Mouse (Mus musculus) stomach, embryonic 16.5 days (tissue): ENCODE measurements at regions not wholly inside any gene's neighbourhood (a gene's known extent, or its start where the extent isn't known, plus 50 kb on each side); places are given as distances from the start of the nearest gene placed in this dataset.

Experiments used
- ATAC-seq: fragments of 200-750 bp; cut with Nextera tagmentation; 2 replicates; pipeline ENCODE4 v1.8.0; 2017; ENCODE audit warnings: moderate number of reproducible peaks, moderate TSS enrichment; ENCODE audit not compliant: insufficient read depth, low FRiP score
- H3K27ac ChIP-seq: fragments of 300-500 bp; sonication (generic); 2 replicates; pipeline ENCODE4 v1.5.1; 2014; ENCODE audit warnings: low read length
- H3K27me3 ChIP-seq: fragments of 300-500 bp; sonication (generic); 2 replicates; pipeline ENCODE4 v1.6.1; 2014; ENCODE audit warnings: low read length, control low read depth, mixed read lengths; ENCODE audit not compliant: control insufficient read depth, insufficient read depth
- H3K36me3 ChIP-seq: fragments of 300-500 bp; sonication (generic); 2 replicates; pipeline ENCODE4 v1.6.1; 2014; ENCODE audit warnings: low read length; ENCODE audit not compliant: control insufficient read depth, insufficient read depth
- H3K4me1 ChIP-seq: fragments of 300-500 bp; sonication (generic); 2 replicates; pipeline ENCODE4 v1.6.1; 2014; ENCODE audit warnings: low read length, control low read depth, mixed read lengths; ENCODE audit not compliant: control insufficient read depth, insufficient read depth
- H3K4me2 ChIP-seq: fragments of 300-500 bp; sonication (generic); 2 replicates; pipeline ENCODE4 v1.6.1; 2014; ENCODE audit warnings: low read depth, low read length, mixed read lengths
- H3K4me3 ChIP-seq: fragments of 300-500 bp; sonication (generic); replicated peaks from 2 replicates; pipeline ENCODE4 v1.5.1; 2014; ENCODE audit warnings: mild to moderate bottlenecking, low read length
- H3K9ac ChIP-seq: fragments of 300-500 bp; sonication (generic); 2 replicates; pipeline ENCODE4 v1.6.1; 2014; ENCODE audit warnings: low read length
- H3K9me3 ChIP-seq: fragments of 300-500 bp; sonication (generic); replicated peaks from 2 replicates; pipeline ENCODE4 v1.6.1; 2016; ENCODE audit warnings: low read length, control low read depth; ENCODE audit not compliant: control insufficient read depth
- WGBS: fragments of 180-500 bp; shearing (Covaris S2); extraction: QIAGEN DNeasy Blood & Tissue Kit; methylation state at CpG from one replicate; pipeline ENCODE4 v1.1.7; 2014; 5-methylcytosine and 5-hydroxymethylcytosine counted together

- no peaks in the 10 kb centered on the region for H3K36me3 ChIP-seq
- H3K27ac ChIP-seq = no peak overlapping the region
- no peak overlapping the region for H3K9ac ChIP-seq
- no peak for ATAC-seq
- no peak overlapping the region for H3K4me3 ChIP-seq
- 56% methylated on average over 3 of the region's 3 CpGs for WGBS
- no peak overlapping the region for H3K4me2 ChIP-seq
- H3K27me3 ChIP-seq = no peaks in the 10 kb centered on the region
- H3K4me1 ChIP-seq = no peaks in the 10 kb centered on the region
- no peaks in the 10 kb centered on the region for H3K9me3 ChIP-seq
Observed at GRCm38 (mm10) chr11:7912036-7912435, 698.3 kb upstream of the Igfbp3 start.

GRCm38 (mm10) chr11:7900266-7900665 is 686.5 kb upstream of the Igfbp3 start:
- Histone ChIP-seq H3K4me1 (no peaks in the 10 kb centered on the region; the same call in 1 of the 2 replicates), H3K27me3 (no peaks in the 10 kb centered on the region), H3K36me3 (no peaks in the 10 kb centered on the region), H3K27ac (no peak overlapping the region), H3K9me3 (no peaks in the 10 kb centered on the region), H3K4me2 (no peak overlapping the region), H3K9ac (no peak overlapping the region), H3K4me3 (no peak overlapping the region)
- no peak for ATAC-seq

GRCm38 (mm10) chr11:7898204-7898603 is 684.5 kb upstream of the Igfbp3 start:
- whole genome bisulfite sequencing = 56% methylated on average over 5 of the region's 5 CpGs
- H3K4me2 ChIP-seq = no peak overlapping the region
- no peaks in the 10 kb centered on the region for H3K36me3 ChIP-seq
- H3K4me3 ChIP-seq = no peak overlapping the region
- no peaks in the 10 kb centered on the region for H3K27me3 ChIP-seq
- ATAC-seq = no peak
- no peak overlapping the region for H3K27ac ChIP-seq
- H3K4me1 ChIP-seq = no peaks in the 10 kb centered on the region; the same call in 1 of the 2 replicates
- no peak overlapping the region for H3K9ac ChIP-seq
- H3K9me3 ChIP-seq = no peaks in the 10 kb centered on the region

- no peak overlapping the region for H3K4me3 ChIP-seq
- ATAC-seq = no peak
- no peak overlapping the region for H3K27ac ChIP-seq
- H3K9ac ChIP-seq = no peak overlapping the region
- no peak overlapping the region for H3K4me2 ChIP-seq
- no peaks in the 10 kb centered on the region for H3K36me3 ChIP-seq
- no peaks in the 10 kb centered on the region for H3K4me1 ChIP-seq
- WGBS = 66% methylated on average over 2 of the region's 2 CpGs
- 0 out of 2 replicates have a peak, but pooled peaks cover 2% of the 10 kb centered on the region for H3K9me3 ChIP-seq
- H3K27me3 ChIP-seq = no peaks in the 10 kb centered on the region
Observed at GRCm38 (mm10) chr11:7880506-7880905, 666.8 kb upstream of the Igfbp3 start.

- no peak for ATAC-seq
Observed at GRCm38 (mm10) chr11:7864116-7864515, 650.4 kb upstream of the Igfbp3 start.

GRCm38 (mm10) chr11:7863711-7864110 is 650.0 kb upstream of the Igfbp3 start:
- Histone ChIP-seq H3K4me3 (no peak overlapping the region), H3K27ac (no peak overlapping the region), H3K4me1 (no peaks in the 10 kb centered on the region), H3K9me3 (no peaks in the 10 kb centered on the region), H3K36me3 (no peaks in the 10 kb centered on the region), H3K9ac (no peak overlapping the region), H3K4me2 (no peak overlapping the region), H3K27me3 (no peaks in the 10 kb centered on the region)
- 54% methylated on average over 5 of the region's 5 CpGs for WGBS
- ATAC-seq = no peak

More at GRCm38 (mm10) chr11:7864116-7864515, 650.4 kb upstream of the Igfbp3 start:
- WGBS = 50% methylated on average over 3 of the region's 3 CpGs
- no peaks in the 10 kb centered on the region for H3K9me3 ChIP-seq
- no peak overlapping the region for H3K27ac ChIP-seq
- no peaks in the 10 kb centered on the region for H3K27me3 ChIP-seq
- H3K36me3 ChIP-seq = no peaks in the 10 kb centered on the region
- no peak overlapping the region for H3K4me3 ChIP-seq
- no peaks in the 10 kb centered on the region for H3K4me1 ChIP-seq
- no peak overlapping the region for H3K9ac ChIP-seq
- H3K4me2 ChIP-seq = no peak overlapping the region

- H3K4me2 ChIP-seq = no peak overlapping the region
- no peaks in the 10 kb centered on the region for H3K36me3 ChIP-seq
- H3K9me3 ChIP-seq = no peaks in the 10 kb centered on the region
- no peak overlapping the region for H3K27ac ChIP-seq
- no peaks in the 10 kb centered on the region for H3K4me1 ChIP-seq
- H3K9ac ChIP-seq = no peak overlapping the region
- no peak for ATAC-seq
- no peak overlapping the region for H3K4me3 ChIP-seq
- no peaks in the 10 kb centered on the region for H3K27me3 ChIP-seq
Observed at GRCm38 (mm10) chr11:7862547-7862946, 648.8 kb upstream of the Igfbp3 start.

- Histone ChIP-seq H3K36me3 (no peaks in the 10 kb centered on the region), H3K4me1 (no peaks in the 10 kb centered on the region), H3K27ac (no peak overlapping the region), H3K9ac (no peak overlapping the region), H3K4me2 (no peak overlapping the region), H3K4me3 (no peak overlapping the region), H3K9me3 (no peaks in the 10 kb centered on the region), H3K27me3 (no peaks in the 10 kb centered on the region)
- whole genome bisulfite sequencing = 81% methylated on average over 2 of the region's 2 CpGs
- no peak for ATAC-seq
Observed at GRCm38 (mm10) chr11:7852612-7853011, 638.9 kb upstream of the Igfbp3 start.

GRCm38 (mm10) chr11:7838311-7839237 is 624.9 kb upstream of the Igfbp3 start:
- Histone ChIP-seq H3K4me2 (no peak overlapping the region), H3K4me1 (no peaks in the 10 kb centered on the region), H3K27me3 (no peaks in the 10 kb centered on the region), H3K36me3 (no peaks in the 10 kb centered on the region), H3K9ac (no peak overlapping the region), H3K4me3 (no peak overlapping the region), H3K27ac (no peak overlapping the region), H3K9me3 (no peaks in the 10 kb centered on the region)
- 52% methylated on average over 8 of the region's 8 CpGs for WGBS
- ATAC-seq = no peak
